Mouse (Mus musculus) heart, embryonic 16.5 days (tissue): ENCODE measurements around the gene Tmem108. TPM values are rescaled to one million over a fixed set of nuclear protein-coding genes. Genes with fewer than 3 reads are reported as not detected.

Experiments used
- ATAC-seq: fragments of 200-750 bp; cut with Nextera tagmentation; replicated peaks from 2 replicates; pipeline ENCODE4 v1.8.0; 2017; ENCODE audit warnings: moderate number of reproducible peaks; ENCODE audit not compliant: insufficient read depth, low FRiP score; ENCODE audit errors: extremely low read depth
- H3K27ac ChIP-seq: fragments of 300-500 bp; sonication (generic); 2 replicates; pipeline ENCODE4 v1.5.1; 2014; ENCODE audit warnings: mild to moderate bottlenecking, low read length, control low read depth, moderate library complexity
- H3K27me3 ChIP-seq: fragments of 300-500 bp; sonication (generic); 2 replicates; pipeline ENCODE4 v1.6.1; 2014; ENCODE audit warnings: low read length, mixed read lengths; ENCODE audit not compliant: control insufficient read depth, insufficient read depth
- H3K36me3 ChIP-seq: fragments of 300-500 bp; sonication (generic); 2 replicates; pipeline ENCODE4 v1.6.1; 2014; ENCODE audit not compliant: control insufficient read depth, insufficient read depth
- H3K4me1 ChIP-seq: fragments of 300-500 bp; sonication (generic); 2 replicates; pipeline ENCODE4 v1.6.1; 2014; ENCODE audit warnings: low read length, mixed read lengths; ENCODE audit not compliant: control insufficient read depth, insufficient read depth
- H3K4me2 ChIP-seq: fragments of 300-500 bp; sonication (generic); 2 replicates; pipeline ENCODE4 v1.6.1; 2014; ENCODE audit warnings: low read depth, mild to moderate bottlenecking, control low read depth, low read length
- H3K4me3 ChIP-seq: fragments of 300-500 bp; sonication (generic); 2 replicates; pipeline ENCODE4 v1.5.1; 2014; ENCODE audit warnings: mild to moderate bottlenecking, control low read depth, low read length
- H3K9ac ChIP-seq: fragments of 300-500 bp; sonication (generic); 2 replicates; pipeline ENCODE4 v1.6.1; 2014; ENCODE audit warnings: low read length, control low read depth
- H3K9me3 ChIP-seq: fragments of 300-500 bp; sonication (generic); replicated peaks from 2 replicates; pipeline ENCODE4 v1.6.1; 2016; ENCODE audit warnings: low read length; ENCODE audit not compliant: control insufficient read depth
- WGBS: fragments of 180-500 bp; shearing (Covaris S2); extraction: QIAGEN DNeasy Blood & Tissue Kit; methylation state at CpG from one replicate; pipeline ENCODE4 v1.1.7; 2014; 5-methylcytosine and 5-hydroxymethylcytosine counted together
- polyA plus RNA-seq: library from polyadenylated mRNA; unstranded; fragments of >200 nt; fragmentation: Nextera tagmentation; extraction: Ambion mirVana; gene quantifications from 2 replicates; pipeline ENCODE4 v1.2.1, GENCODE M21; 2015

The Tmem108 gene
- polyA plus RNA-seq, 1 experiment from 2014 or later: 44.8 TPM

GRCm38 (mm10) chr9:103760356-103760755, 1.3 kb downstream of the Tmem108 start:
- no peak for ATAC-seq
- Histone ChIP-seq H3K27ac (no peak overlapping the region), H3K9me3 (no peaks in the 10 kb centered on the region), H3K4me2 (peak overlapping the region; percentile 92), H3K4me3 (peak overlapping the region; percentile 87), H3K36me3 (no peaks in the 10 kb centered on the region), H3K9ac (peak overlapping the region; percentile 0), H3K27me3 (no peaks in the 10 kb centered on the region), H3K4me1 (no peaks in the 10 kb centered on the region)
- 20% methylated on average over 8 of the region's 8 CpGs for WGBS

- Histone ChIP-seq H3K27me3 (no peaks in the 10 kb centered on the region), H3K4me2 (peak overlapping the region; percentile 59), H3K27ac (peak overlapping the region; percentile 44), H3K9me3 (no peaks in the 10 kb centered on the region), H3K4me1 (no peaks in the 10 kb centered on the region), H3K9ac (no peak overlapping the region; the same call in 1 of the 2 replicates), H3K36me3 (no peaks in the 10 kb centered on the region), H3K4me3 (peak overlapping the region; percentile 36)
- ATAC-seq: no peak
- 33% methylated on average over 9 of the region's 9 CpGs for WGBS
These were observed 1.8 kb downstream of the Tmem108 start for GRCm38 (mm10) chr9:103759829-103760228.

- Histone ChIP-seq H3K36me3 (no peaks in the 10 kb centered on the region), H3K4me3 (peak overlapping the region; percentile 36), H3K9me3 (no peaks in the 10 kb centered on the region), H3K9ac (peak overlapping the region; percentile 6; the same call in 1 of the 2 replicates), H3K4me2 (peak overlapping the region; percentile 59), H3K27ac (peak overlapping the region; percentile 44), H3K4me1 (no peaks in the 10 kb centered on the region), H3K27me3 (no peaks in the 10 kb centered on the region)
- ATAC-seq: no peak
- 4% methylated on average over 20 of the region's 20 CpGs for WGBS
These were observed 2.5 kb downstream of the Tmem108 start for GRCm38 (mm10) chr9:103758930-103759695.

- H3K27ac ChIP-seq: no peak overlapping the region
- no peaks in the 10 kb centered on the region for H3K4me1 ChIP-seq
- ATAC-seq: no peak
- no peak overlapping the region for H3K9ac ChIP-seq
- H3K27me3 ChIP-seq: no peaks in the 10 kb centered on the region
- H3K4me3 ChIP-seq: no peak overlapping the region
- H3K9me3 ChIP-seq: no peaks in the 10 kb centered on the region
- 67% methylated on average over 7 of the region's 7 CpGs for WGBS
- H3K4me2 ChIP-seq: no peak overlapping the region
- no peaks in the 10 kb centered on the region for H3K36me3 ChIP-seq
These were observed 3.4 kb downstream of the Tmem108 start for GRCm38 (mm10) chr9:103758246-103758645.

- Histone ChIP-seq H3K27ac (no peak overlapping the region), H3K4me3 (no peak overlapping the region), H3K4me2 (no peak overlapping the region), H3K4me1 (peaks cover 12% of the 10 kb centered on the region), H3K9ac (no peak overlapping the region), H3K27me3 (no peaks in the 10 kb centered on the region), H3K36me3 (no peaks in the 10 kb centered on the region), H3K9me3 (no peaks in the 10 kb centered on the region)
- 89% methylated on average over 10 of the region's 10 CpGs for WGBS
- ATAC-seq: no peak
These were observed 9.0 kb downstream of the Tmem108 start for GRCm38 (mm10) chr9:103752618-103753017.

- Histone ChIP-seq H3K9me3 (no peaks in the 10 kb centered on the region), H3K27me3 (no peaks in the 10 kb centered on the region), H3K4me3 (no peak overlapping the region), H3K27ac (no peak overlapping the region), H3K4me1 (peaks cover 12% of the 10 kb centered on the region), H3K4me2 (no peak overlapping the region), H3K9ac (no peak overlapping the region), H3K36me3 (no peaks in the 10 kb centered on the region)
- no peak for ATAC-seq
- 55% methylated on average over 9 of the region's 9 CpGs for WGBS
These were observed 10.1 kb downstream of the Tmem108 start for GRCm38 (mm10) chr9:103751568-103751967.

GRCm38 (mm10) chr9:103750491-103750890, 11.1 kb downstream of the Tmem108 start:
- H3K9me3 ChIP-seq: no peaks in the 10 kb centered on the region
- no peaks in the 10 kb centered on the region for H3K27me3 ChIP-seq
- no peak overlapping the region for H3K4me3 ChIP-seq
- no peak overlapping the region for H3K4me2 ChIP-seq
- H3K9ac ChIP-seq: no peak overlapping the region
- no peaks in the 10 kb centered on the region for H3K36me3 ChIP-seq
- 79% methylated on average over 9 of the region's 9 CpGs for WGBS
- no peak for ATAC-seq
- peaks cover 12% of the 10 kb centered on the region for H3K4me1 ChIP-seq
- no peak overlapping the region for H3K27ac ChIP-seq

GRCm38 (mm10) chr9:103746598-103746997, 15.0 kb downstream of the Tmem108 start:
- Histone ChIP-seq H3K27me3 (no peaks in the 10 kb centered on the region), H3K9me3 (no peaks in the 10 kb centered on the region), H3K4me2 (no peak overlapping the region), H3K36me3 (no peaks in the 10 kb centered on the region), H3K9ac (no peak overlapping the region), H3K27ac (no peak overlapping the region), H3K4me3 (no peak overlapping the region), H3K4me1 (peaks cover 10% of the 10 kb centered on the region)
- 87% methylated on average over 5 of the region's 5 CpGs for WGBS
- no peak for ATAC-seq

- 36% methylated on average over 12 of the region's 12 CpGs for WGBS
- no peak overlapping the region for H3K4me2 ChIP-seq
These were observed 21.5 kb downstream of the Tmem108 start for GRCm38 (mm10) chr9:103740145-103740544.

More at GRCm38 (mm10) chr9:103740145-103740544, 21.5 kb downstream of the Tmem108 start:
- Histone ChIP-seq H3K4me1 (peaks cover 8% of the 10 kb centered on the region), H3K27ac (no peak overlapping the region), H3K9me3 (no peaks in the 10 kb centered on the region; the same call in 1 of the 2 replicates), H3K9ac (no peak overlapping the region), H3K36me3 (no peaks in the 10 kb centered on the region), H3K27me3 (no peaks in the 10 kb centered on the region), H3K4me3 (no peak overlapping the region)
- ATAC-seq: no peak
